Mouse (Mus musculus) megakaryocyte, embryonic 14.5 days (primary cell): Measurements from ENCODE around the gene Fbxo9.

Experiments
- FLI1 ChIP-seq: IDR thresholded peaks from 2 replicates; pipeline ENCODE4 v1.6.1; 2012; ENCODE audit warnings: low read length, inconsistent platforms, mixed read lengths
- GATA1 ChIP-seq: IDR thresholded peaks from 3 replicates; pipeline ENCODE4 v1.6.1; 2012; ENCODE audit warnings: mixed read lengths, low read length, inconsistent platforms, borderline replicate concordance

DNA sequence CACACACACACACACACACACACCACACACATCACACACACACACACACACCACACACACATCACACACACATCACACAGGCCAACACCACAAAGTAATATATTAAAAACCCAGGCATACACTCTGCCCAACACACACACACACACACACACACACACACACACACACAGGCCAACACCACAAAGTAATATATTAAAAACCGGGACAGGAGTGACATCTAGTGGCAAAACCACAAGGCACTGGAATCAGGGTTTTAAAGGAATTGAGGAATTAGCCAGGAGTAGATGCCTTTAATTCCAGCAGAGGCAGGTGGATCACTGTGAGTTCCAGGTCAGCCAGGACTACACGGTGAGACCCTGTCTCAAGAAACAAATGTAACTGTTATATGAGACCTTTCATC, 30.6 kb downstream of the Fbxo9 start:
- TF ChIP-seq GATA1 (no peak), FLI1 (no peak)
